Mouse (Mus musculus) C2C12 (cell line): ENCODE results near the gene Crybg1.

Experiments used
- CTCF ChIP-seq: IDR thresholded peaks from one replicate; pipeline ENCODE4 v1.5.1; 2011; ENCODE audit not compliant: control insufficient read depth, insufficient read depth, insufficient read length
- MYOG ChIP-seq: IDR thresholded peaks from one replicate; pipeline ENCODE4 v1.6.1; 2011; ENCODE audit not compliant: control insufficient read depth, insufficient read length; ENCODE audit errors: extremely low read depth

GRCm38 (mm10) chr10:44071095-44071494 is 77.6 kb downstream of the Crybg1 start:
- TF ChIP-seq CTCF (peak; percentile 49), MYOG (no peak)
